Mouse (Mus musculus): Measurements from ENCODE around the gene Zfp408.
"Not testable (repeated sequence)": the region's sequence is repeated elsewhere in the genome, so short reads cannot be mapped to it uniquely, and the experiment has no call there.

Gene Zfp408

GRCm38 (mm10) chr2:91622356-91622755, 27.2 kb downstream of the Zfp408 start:
- intact Hi-C loops (cut with DNase I): no loop called here

DNA sequence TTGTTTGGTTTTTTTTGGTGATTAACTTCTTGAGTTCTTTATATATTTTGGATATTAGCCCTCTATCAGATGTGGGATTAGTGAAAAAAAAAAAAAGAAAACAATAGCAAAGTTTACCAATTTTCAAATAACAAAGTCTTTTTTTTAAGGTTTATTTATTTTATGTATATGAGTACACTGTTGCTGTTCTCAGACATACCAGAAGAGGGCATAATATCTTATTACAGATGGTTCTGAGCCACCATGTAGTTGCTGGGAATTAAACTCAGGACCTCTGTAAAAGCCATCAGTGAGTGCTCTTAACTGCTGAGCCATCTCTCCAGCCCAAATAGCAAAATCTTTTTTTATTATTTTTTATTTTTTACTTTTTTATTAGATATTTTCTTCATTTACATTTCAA, 40.2 kb downstream of the Zfp408 start:
- intact Hi-C loops (cut with DNase I): not testable (repeated sequence)

DNA sequence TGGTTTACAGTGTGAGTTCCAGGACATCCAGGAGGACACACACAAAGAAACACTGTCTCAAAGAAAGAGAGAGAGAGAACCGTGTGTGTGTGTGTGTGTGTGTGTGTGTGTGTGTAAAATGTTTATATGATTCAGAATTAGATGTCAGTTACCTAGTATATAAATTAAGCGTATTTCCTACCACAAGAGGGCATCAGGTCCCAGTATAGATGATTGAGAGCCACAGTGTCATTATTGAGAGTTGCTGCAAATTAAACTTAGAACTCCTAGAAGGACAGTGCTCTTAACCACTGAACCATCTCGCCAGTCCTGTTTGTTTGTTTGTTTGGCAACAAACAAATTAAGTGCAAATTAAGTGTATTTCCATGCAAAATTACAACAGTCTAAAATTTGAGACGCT, 47.2 kb downstream of the Zfp408 start:
- intact Hi-C loops (cut with DNase I): no loop called here

DNA sequence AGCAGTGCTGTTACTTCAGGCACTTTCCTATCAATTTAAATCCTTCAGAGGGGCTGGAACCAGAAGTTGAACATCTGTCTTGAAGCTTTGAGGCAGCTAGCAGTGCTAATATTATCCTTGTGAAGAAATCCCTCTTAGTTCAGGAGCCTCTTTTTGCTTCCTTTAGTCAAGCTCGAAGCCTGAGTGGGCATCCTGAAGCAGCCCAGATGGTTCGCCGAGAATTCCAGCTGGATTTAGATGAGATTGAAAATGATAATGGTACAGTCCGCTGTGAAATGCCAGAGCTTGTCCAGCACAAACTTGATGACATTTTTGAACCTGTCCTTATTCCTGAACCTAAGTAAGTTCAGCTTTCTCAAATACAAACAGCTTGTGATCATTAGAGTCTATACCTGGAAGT, 49.1 kb downstream of the Zfp408 start:
- intact Hi-C loops (cut with DNase I): no loop called here
